In genomic region chr19:5989585-5989984, GRCm38 (mm10) we compare ENCODE assay signal across 11 mouse cellular contexts. TPM values are rescaled to one million over a fixed set of nuclear protein-coding genes. Genes with fewer than 3 reads are reported as not detected.
DNase-seq lines count a peak whose midpoint lies in the region; ATAC-seq and TF ChIP-seq lines count a peak whose summit lies in the region.
"Had no signal": no experiment of that assay in that cellular context is flagged by ENCODE, and none has a peak within 500 bp of the region (broad histone marks: within the 10 kb centered on the region; RNA-seq: fewer than 3 reads in every experiment).

No protein-coding gene starts in this region.

- WGBS in heart, embryonic 10.5 days, result 68% methylated on average over 6 of the region's 6 CpGs
- 67% methylated on average over 6 of the region's 6 CpGs for WGBS in heart, adult 2 months
- WGBS in neural tube, embryonic 11.5 days, result 83% methylated on average over 6 of the region's 6 CpGs
- 48% methylated on average over 6 of the region's 6 CpGs for WGBS in liver, embryonic 15.5 days (ENCODE audit: insufficient replicate concordance)

- no peak for TF ChIP-seq CTCF in heart, adult 2 months (IDR thresholded peaks at IDR 0.05)

- H3K27me3 ChIP-seq in heart, embryonic 10.5 days (ENCODE audit: insufficient read depth, poor library complexity, severe bottlenecking), result no peaks in the 10 kb centered on the region
- no peaks in the 10 kb centered on the region for H3K27me3 ChIP-seq in heart, adult 2 months (ENCODE audit: control insufficient read depth, insufficient read depth, low read length)
- no peaks in the 10 kb centered on the region for H3K27me3 ChIP-seq in neural tube, embryonic 11.5 days (ENCODE audit: control insufficient read depth, insufficient read depth, low read length)
- H3K27me3 ChIP-seq in liver, embryonic 15.5 days, result no peaks in the 10 kb centered on the region

- TF ChIP-seq EP300 in heart, adult 2 months (IDR thresholded peaks at IDR 0.05; ENCODE audit: insufficient read depth, low read depth, low read length), result no peak

- no peak overlapping the region for H3K9ac ChIP-seq in heart, adult 2 months (ENCODE audit: low read depth, low read length)
- peak overlapping the region; percentile 63; the same call in 1 of the 2 replicates for H3K9ac ChIP-seq in neural tube, embryonic 11.5 days (ENCODE audit: low read length)
- no peak overlapping the region for H3K9ac ChIP-seq in liver, embryonic 15.5 days

- ATAC-seq in neural tube, embryonic 11.5 days (ENCODE audit: insufficient read depth, low FRiP score, low TSS enrichment), result no peak
- ATAC-seq in liver, embryonic 15.5 days (ENCODE audit: insufficient read depth), result no peak

- DNase-seq in heart, embryonic 10.5 days (ENCODE audit: low spot score), result no peak
- no peak for DNase-seq in heart, adult 2 months
- no peak for DNase-seq in neural tube, embryonic 11.5 days (ENCODE audit: low spot score)
- no peak for DNase-seq in neural tube, embryonic 10.5 days (ENCODE audit: extremely low spot score, low spot score)
- DNase-seq in layer of hippocampus, adult 11-12 months (ENCODE audit: low spot score), result no peak
- no peak for DNase-seq in adrenal gland, postnatal 36 days
- no peak for DNase-seq in MN1 (ENCODE audit: low spot score)

- H3K4me3 ChIP-seq in heart, embryonic 10.5 days, result no peak overlapping the region
- H3K4me3 ChIP-seq in heart, adult 2 months, result no peak overlapping the region
- no peak overlapping the region for H3K4me3 ChIP-seq in neural tube, embryonic 11.5 days (ENCODE audit: low read depth, low read length)
- no peak overlapping the region for H3K4me3 ChIP-seq in liver, embryonic 15.5 days (replicated peaks)

- H3K79me2 ChIP-seq in heart, adult 2 months (replicated peaks; ENCODE audit: control insufficient read depth, insufficient read depth, low read length), result no peaks in the 10 kb centered on the region

- no peak overlapping the region for H3K4me2 ChIP-seq in neural tube, embryonic 11.5 days (ENCODE audit: low read depth)
- peak overlapping the region; percentile 43 for H3K4me2 ChIP-seq in liver, embryonic 15.5 days

- H3K27ac ChIP-seq in heart, embryonic 10.5 days, result peak overlapping the region; percentile 90
- H3K27ac ChIP-seq in heart, adult 2 months, result no peak overlapping the region
- no peak overlapping the region for H3K27ac ChIP-seq in neural tube, embryonic 11.5 days (ENCODE audit: low read depth, low read length)
- peak overlapping the region; percentile 77; the same call in 1 of the 2 replicates for H3K27ac ChIP-seq in liver, embryonic 15.5 days (replicated peaks)

- peaks cover 34% of the 10 kb centered on the region for H3K4me1 ChIP-seq in heart, embryonic 10.5 days
- no peaks in the 10 kb centered on the region for H3K4me1 ChIP-seq in heart, adult 2 months (ENCODE audit: control insufficient read depth, insufficient read depth, low read length)
- peaks cover 6% of the 10 kb centered on the region; the same call in 1 of the 2 replicates for H3K4me1 ChIP-seq in neural tube, embryonic 11.5 days (ENCODE audit: control insufficient read depth, insufficient read depth, low read length)
- H3K4me1 ChIP-seq in liver, embryonic 15.5 days (replicated peaks), result peaks cover 39% of the 10 kb centered on the region

- H3K9me3 ChIP-seq in heart, embryonic 10.5 days, result no peaks in the 10 kb centered on the region
- H3K9me3 ChIP-seq in neural tube, embryonic 11.5 days (ENCODE audit: control insufficient read depth, low read length), result no peaks in the 10 kb centered on the region
- no peaks in the 10 kb centered on the region for H3K9me3 ChIP-seq in liver, embryonic 15.5 days (replicated peaks)

- 0 out of 2 replicates have a peak, but pooled peaks cover 7% of the 10 kb centered on the region for H3K36me3 ChIP-seq in heart, embryonic 10.5 days
- no peaks in the 10 kb centered on the region for H3K36me3 ChIP-seq in heart, adult 2 months (ENCODE audit: control insufficient read depth, insufficient read depth, low read length)
- H3K36me3 ChIP-seq in neural tube, embryonic 11.5 days (ENCODE audit: control insufficient read depth, insufficient read depth, low read length), result no peaks in the 10 kb centered on the region
- H3K36me3 ChIP-seq in liver, embryonic 15.5 days (replicated peaks), result peaks cover 64% of the 10 kb centered on the region

- intact Hi-C loops in heart, adult 2 months (cut with DNase I), result no loop called here

- TF ChIP-seq POLR2A in heart, adult 2 months (IDR thresholded peaks at IDR 0.05; ENCODE audit: insufficient read depth, low read depth, low read length), result no peak

RNA-seq across cellular contexts. Expression of gene Slc22a20, which starts 3.6 kb away (rescaled TPM):
- polyA plus RNA-seq in heart, embryonic 10.5 days (2016; fragmentation: Nextera tagmentation; extraction: Ambion mirVana), result not detected in 2 replicates
- total RNA-seq in heart, adult 2 months (2021), result not detected
- not detected in 2 replicates for polyA plus RNA-seq in heart, adult 2 months (2012; rRNA removed)
- not detected in 2 replicates for polyA plus RNA-seq in neural tube, embryonic 11.5 days (2014; fragmentation: Nextera tagmentation; extraction: Ambion mirVana)
- 0.05 TPM in 1 of 2 replicates, not detected in the other for polyA plus RNA-seq in liver, embryonic 15.5 days (2015; fragmentation: Nextera tagmentation; extraction: Ambion mirVana)
- total RNA-seq in adrenal gland, postnatal 36 days (2021), result not detected
- total RNA-seq: heart, postnatal 10 days; left cerebral cortex, postnatal 25 days; megakaryocyte progenitor cell, adult 5-6 weeks had no signal

RNA-seq across cellular contexts. Expression of gene Pola2, which starts 25.6 kb away (rescaled TPM):
- polyA plus RNA-seq in heart, embryonic 10.5 days (2016; fragmentation: Nextera tagmentation; extraction: Ambion mirVana), result 70.0 and 80.7 TPM in 2 replicates
- total RNA-seq in heart, adult 2 months (2021), result 10 to 100 TPM in 1 of 2 experiments, 1 to 10 TPM in 1; 8.6 to 10.9 TPM
- 27.9 and 38.7 TPM in 2 replicates for polyA plus RNA-seq in heart, adult 2 months (2012; rRNA removed)
- polyA plus RNA-seq in neural tube, embryonic 11.5 days (2014; fragmentation: Nextera tagmentation; extraction: Ambion mirVana), result 75.2 and 79.9 TPM in 2 replicates
- polyA plus RNA-seq in liver, embryonic 15.5 days (2015; fragmentation: Nextera tagmentation; extraction: Ambion mirVana), result 53.8 and 58.9 TPM in 2 replicates
- 10 to 100 TPM; 22.9 to 23.7 TPM for total RNA-seq in adrenal gland, postnatal 36 days (2021)

RNA-seq across cellular contexts. Expression of gene Capn1, which starts 26.1 kb away (rescaled TPM):
- 7.3 and 7.4 TPM in 2 replicates for polyA plus RNA-seq in heart, embryonic 10.5 days (2016; fragmentation: Nextera tagmentation; extraction: Ambion mirVana)
- total RNA-seq in heart, adult 2 months (2021), result 10 to 100 TPM; 26.4 to 26.8 TPM
- polyA plus RNA-seq in heart, adult 2 months (2012; rRNA removed), result 21.5 and 26.2 TPM in 2 replicates
- 3.4 and 4.4 TPM in 2 replicates for polyA plus RNA-seq in neural tube, embryonic 11.5 days (2014; fragmentation: Nextera tagmentation; extraction: Ambion mirVana)
- polyA plus RNA-seq in liver, embryonic 15.5 days (2015; fragmentation: Nextera tagmentation; extraction: Ambion mirVana), result 25.1 and 26.1 TPM in 2 replicates
- total RNA-seq in adrenal gland, postnatal 36 days (2021), result 10 to 100 TPM; 27.9 to 35.6 TPM

RNA-seq across cellular contexts. Expression of gene Syvn1, which starts 56.8 kb away (rescaled TPM):
- polyA plus RNA-seq in heart, embryonic 10.5 days (2016; fragmentation: Nextera tagmentation; extraction: Ambion mirVana), result 25.4 and 31.0 TPM in 2 replicates
- 10 to 100 TPM; 21.3 to 24.2 TPM for total RNA-seq in heart, adult 2 months (2021)
- 17.1 and 23.1 TPM in 2 replicates for polyA plus RNA-seq in heart, adult 2 months (2012; rRNA removed)
- polyA plus RNA-seq in neural tube, embryonic 11.5 days (2014; fragmentation: Nextera tagmentation; extraction: Ambion mirVana), result 34.4 and 36.7 TPM in 2 replicates
- 13.3 and 17.3 TPM in 2 replicates for polyA plus RNA-seq in liver, embryonic 15.5 days (2015; fragmentation: Nextera tagmentation; extraction: Ambion mirVana)
- 10 to 100 TPM; 57.5 to 61.2 TPM for total RNA-seq in adrenal gland, postnatal 36 days (2021)

Comparison
In these comparisons a context has a peak if more than half of its experiments do, and no peak if none do; other contexts are left out.
1. H3K27ac ChIP-seq: peak in heart, embryonic 10.5 days (single experiment) and liver, embryonic 15.5 days (single experiment); none in heart, adult 2 months (single experiment) and neural tube, embryonic 11.5 days (single experiment).